Mouse (Mus musculus) mesoderm, embryonic 11.5 days (tissue): ENCODE results near the gene Psme3.

Experiments used
- DNase-seq: peaks from one replicate; pipeline ENCODE4 v3.0.0-alpha.2; 2012; ENCODE audit warnings: low read depth, low spot score

The Psme3 gene

DNA sequence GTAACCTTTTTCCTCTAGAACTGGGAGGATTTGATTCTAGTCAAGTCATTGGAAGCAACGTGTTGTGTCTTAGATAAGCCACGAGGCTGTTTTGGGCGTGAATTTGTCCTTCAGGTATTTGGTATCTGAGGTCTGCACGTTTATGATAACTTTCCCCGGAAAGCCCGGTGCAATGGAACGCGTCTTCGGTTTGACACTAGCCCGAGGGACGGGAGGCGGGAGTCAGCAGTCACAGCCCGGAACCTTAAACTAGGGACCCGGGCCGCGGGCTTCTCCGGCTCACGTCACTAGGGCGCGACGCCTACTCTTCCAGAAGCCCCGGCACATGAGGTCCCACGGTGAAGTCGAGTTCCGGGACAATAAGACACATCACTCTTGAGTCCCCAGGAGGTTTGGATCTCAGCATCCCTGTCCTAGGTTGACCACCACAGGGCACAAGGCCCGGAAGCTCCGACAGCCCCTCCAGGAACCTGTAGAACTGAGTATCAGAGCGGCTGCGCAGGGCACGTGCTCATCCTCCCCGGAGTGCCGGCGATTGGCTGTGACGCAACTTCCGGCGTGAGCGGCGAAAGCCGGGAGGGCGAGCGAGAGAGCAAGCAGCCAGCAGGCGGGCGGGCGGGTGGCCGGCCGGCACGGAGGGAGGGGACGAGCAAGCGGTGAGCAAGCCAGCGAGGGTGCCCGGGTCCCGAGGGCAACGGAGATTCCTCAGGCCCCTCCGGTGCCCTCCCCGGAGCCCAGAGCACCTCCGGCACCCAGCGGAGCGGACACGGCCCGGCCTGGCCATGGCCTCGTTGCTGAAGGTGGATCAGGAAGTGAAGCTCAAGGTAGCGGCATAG, at the start of gene Psme3:
TSS of gene Psme3 (plus strand) at position 549 of the 836 bp plus-strand sequence.
- DNase-seq: peak; percentile 93

DNA sequence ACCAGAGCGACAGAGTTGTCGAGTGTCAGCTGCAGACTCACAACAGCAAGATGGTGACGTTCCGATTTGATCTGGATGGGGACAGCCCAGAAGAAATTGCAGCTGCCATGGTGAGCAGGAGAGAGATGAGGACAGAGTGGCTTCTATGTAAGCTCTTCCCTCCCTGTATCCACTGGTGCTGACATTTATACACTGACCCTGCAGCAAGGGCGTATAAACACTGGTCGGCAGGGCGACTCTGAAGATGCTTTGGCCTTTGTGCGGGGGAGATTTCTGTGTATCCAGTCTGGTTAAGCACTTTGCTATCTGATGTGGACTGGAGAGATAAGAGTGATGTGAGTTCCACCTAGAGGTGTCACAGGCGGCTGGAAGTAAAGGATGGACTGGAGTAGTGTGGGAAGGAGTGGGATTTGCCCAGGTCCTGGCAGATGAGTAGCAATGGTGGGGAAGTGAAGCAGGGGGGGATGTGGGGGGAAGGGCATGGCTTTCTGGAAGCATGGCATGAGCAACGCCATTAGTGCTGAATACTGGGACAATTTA, 46.4 kb upstream of the Psme3 start:
- peak; percentile 48 for DNase-seq

DNA sequence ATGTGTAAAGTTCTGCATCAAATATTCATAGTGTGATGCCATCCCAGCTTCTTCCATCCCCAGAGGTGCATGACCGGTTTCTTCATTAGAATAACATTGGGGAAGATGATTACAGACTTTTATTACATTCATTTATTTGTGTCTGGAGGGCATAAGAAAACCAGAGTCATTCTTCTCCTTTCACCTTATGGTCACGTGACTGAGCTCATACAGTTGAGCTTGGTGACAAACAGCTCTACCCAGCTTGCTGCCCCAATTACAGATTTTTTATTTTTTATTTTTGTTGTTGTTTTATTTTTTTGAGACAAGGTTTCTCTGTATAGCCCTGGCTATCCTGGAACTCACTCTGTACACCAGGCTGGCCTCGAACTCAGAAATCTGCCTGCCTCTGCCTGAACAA, 43.6 kb upstream of the Psme3 start:
- DNase-seq: no peak

DNA sequence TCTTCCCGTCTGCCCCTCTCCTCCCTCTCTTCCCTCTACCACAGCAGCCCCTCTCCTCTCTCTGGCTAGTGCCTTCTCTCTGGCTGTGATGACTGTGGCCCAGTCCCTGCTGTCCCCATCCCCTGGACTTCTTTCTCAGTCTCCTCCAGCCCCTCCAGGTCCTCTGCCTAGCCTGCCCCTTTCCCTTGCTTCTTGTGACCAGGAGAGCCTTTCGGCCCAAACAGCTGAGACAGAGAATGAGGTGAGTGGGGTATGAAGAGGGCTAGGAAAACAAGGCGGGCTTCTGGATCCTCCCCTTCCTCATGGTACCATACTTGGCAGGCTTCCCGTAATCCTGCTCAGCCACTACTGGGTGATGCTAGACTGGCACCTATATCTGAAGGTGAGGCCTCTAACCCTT, 40.7 kb upstream of the Psme3 start:
- DNase-seq: no peak

DNA sequence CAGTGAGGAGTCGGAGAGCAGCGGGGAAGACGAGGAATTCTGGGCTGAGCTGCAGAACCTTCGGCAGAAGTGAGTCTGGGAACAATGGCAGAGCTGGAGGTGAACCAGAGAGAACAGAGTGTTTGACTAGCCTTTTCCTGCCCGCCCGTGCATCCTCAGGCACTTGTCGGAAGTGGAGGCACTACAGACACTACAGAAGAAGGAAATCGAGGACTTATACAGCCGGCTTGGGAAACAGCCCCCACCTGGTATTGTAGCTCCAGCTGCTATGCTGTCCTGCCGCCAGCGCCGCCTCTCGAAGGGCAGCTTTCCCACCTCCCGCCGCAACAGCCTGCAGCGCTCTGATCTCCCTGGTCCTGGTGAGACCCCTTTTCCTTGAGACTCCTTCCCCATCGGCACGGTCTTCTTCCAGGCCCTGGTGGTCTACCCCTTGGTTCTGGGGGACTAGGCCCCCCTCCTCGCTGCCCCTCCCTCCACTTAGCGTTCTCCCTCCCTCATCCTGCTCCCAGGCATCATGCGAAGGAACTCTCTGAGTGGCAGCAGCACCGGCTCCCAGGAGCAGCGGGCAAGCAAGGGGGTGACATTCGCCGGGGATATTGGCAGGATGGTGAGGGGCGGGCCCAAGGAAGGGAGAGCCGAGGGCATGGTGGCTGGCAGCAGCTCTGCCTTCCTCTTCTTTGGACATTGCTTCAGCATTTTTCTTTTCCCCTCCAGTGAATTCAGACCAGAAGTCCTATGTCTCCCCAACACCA, 39.5 kb upstream of the Psme3 start:
- DNase-seq: no peak

DNA sequence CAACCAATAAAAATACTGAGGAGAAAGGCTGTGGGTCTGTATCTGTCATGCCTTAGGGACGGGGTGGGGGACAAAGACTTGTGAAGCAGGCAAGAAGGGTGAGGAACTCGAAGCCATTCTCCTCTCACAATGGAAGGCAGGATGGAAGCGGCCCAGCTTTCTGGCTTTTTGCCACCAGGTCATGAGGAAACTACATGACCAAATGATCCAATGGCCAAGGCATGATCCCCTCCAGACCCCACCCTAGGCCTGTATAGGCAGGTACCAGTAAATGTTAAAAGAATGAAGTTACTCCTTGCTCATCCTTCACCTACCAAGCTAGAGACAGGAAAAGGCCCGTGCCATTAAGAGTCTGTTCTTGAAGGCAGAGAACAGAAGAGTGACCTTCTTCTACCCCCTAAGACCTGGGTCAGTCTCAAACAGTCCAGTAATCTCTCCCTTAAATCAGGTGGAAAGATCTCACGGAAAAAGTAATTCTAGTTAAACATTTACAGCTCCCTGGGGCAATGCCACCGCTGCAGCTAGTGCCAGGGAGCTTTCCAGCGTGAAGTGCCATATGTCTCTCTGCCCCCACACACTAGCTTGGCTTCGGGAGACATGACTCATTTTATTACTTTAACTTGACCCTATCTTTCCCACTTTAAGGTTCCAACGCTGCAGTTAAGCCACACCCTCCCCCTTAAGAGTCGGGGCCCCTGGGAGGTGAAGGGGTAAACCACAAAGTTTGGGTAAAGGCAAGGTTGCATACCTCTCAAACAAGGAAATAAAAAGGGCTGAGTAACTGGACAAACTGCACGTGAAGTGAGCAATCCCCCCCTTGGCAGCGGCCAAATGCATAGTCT, 38.4 kb upstream of the Psme3 start:
- no peak for DNase-seq

DNA sequence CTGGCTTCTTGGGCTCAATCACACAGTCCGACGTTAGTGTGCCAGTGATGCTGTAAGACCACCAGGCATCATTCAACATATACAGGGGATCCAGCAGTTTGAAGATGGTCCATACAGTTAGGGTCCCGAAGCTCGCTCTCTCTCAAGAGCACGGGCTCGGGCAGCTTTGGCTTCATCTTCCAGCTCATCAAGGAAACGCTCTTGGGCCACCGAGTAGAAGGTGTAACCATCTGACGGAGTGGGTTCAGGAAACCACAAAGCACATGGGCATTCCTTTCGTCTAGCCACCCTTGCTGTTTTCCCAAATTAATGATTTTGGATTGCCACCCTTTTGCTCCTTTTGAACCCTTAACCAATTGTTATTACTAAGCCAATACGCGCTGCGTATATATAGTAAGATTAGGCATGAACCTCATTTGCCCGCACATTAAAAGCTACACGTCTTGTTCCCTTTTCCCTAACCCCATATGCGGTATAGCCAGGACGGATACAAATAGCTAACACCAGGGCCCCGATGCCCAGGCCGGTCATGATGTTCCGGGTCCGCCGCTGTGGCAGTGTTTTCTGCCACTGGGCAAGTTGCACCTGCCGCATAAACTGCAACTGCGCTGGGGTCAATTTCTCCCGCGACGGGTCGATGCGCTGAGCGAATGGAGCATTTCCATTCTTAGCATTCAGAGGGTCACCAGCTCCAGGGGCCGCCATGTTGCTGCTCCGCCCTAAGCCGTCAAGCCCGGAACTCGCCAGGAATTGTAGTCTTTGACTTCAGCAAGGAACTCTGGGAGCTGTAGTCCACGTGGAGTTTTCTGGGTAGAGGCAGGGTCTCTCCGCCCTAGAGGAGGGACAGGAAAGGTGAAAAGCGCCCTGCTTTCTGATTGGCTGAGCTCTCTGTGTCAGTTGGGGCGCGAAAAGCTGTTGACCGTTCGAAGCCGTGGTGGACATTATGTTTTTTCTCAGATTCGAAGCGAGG, 37.5 kb upstream of the Psme3 start, which contains the start of the genes Cntd1 and Coa3:
TSS of gene Cntd1 (plus strand) at position 790 of the 970 bp plus-strand sequence.
TSS of gene Coa3 (minus strand) at position 892 of the 970 bp plus-strand sequence.
- peak; percentile 93 for DNase-seq

DNA sequence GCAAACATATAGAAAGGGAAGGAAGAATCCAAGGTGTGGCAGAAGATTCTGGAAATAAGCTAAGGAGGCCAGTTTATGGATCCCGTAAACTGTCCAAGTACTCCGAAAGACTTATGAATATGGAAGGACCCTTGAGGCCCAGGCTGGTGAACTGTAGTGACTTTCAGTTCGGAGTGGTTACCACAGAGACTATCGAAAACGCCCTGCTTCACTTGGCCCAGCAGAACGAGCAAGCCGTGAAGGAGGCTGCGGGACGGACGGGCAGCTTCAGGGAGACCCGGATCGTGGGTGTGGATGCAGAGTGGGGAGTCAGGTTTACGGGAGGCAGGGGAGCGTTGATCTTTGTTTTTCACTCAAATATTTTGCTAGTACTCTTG, 36.8 kb upstream of the Psme3 start:
- DNase-seq: no peak

DNA sequence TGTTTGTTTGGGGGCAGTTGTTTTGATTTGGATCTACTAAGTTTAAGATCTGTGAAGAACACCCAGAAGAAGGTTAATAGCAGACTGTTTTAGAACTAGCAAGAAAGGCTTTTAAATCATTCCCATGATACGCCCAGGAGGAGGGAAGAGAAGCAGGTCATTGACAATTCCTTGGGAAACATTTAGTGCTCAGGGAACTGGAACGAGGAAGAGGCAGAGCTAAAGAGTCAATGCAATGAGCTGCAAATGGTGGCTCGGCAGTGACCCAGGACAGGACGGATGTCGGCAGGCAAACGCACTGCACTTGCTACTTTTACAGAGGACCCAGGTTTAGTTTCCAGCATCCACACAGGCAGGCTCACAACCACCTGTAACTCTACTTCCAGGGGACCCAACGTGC, 35.2 kb upstream of the Psme3 start:
- no peak for DNase-seq

DNA sequence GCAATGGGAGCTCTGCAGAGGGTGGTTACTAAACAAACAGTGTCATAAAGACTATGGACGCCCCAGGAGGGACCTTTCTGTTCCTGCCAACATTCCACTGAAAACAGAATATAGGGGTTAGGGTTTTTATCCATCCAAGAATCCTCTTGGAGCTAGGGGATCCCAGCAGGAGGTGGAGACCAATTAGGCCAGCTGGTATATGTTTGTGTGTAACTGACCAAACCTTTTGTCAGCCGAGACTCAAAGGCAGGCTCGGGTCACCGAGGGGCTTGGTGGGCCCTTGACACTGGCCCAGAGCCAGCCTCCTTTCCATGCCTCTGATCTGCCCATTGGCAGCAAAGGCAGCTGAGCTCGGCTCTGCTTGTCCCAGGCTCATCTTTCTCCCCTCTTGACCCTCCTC, 33.1 kb upstream of the Psme3 start:
- no peak for DNase-seq

DNA sequence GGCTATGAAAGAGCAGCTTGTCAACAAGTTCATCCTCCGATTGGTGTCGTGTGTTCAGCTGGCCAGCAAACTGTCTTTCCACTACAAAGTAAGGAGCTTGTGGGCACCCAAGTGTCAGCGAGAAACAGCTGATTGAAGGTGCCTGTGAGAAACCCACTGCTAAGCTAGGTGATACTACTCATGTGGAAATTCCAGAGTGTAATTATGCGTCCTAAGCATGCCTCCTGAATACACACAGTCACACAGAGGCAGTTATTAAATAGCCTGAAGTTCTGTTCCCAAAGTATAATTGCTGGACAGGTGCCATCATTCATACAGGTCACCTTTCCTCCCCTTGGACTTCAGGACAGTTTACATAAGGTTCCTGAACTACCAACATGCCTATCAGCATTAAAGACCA, 32.2 kb upstream of the Psme3 start:
- no peak for DNase-seq

DNA sequence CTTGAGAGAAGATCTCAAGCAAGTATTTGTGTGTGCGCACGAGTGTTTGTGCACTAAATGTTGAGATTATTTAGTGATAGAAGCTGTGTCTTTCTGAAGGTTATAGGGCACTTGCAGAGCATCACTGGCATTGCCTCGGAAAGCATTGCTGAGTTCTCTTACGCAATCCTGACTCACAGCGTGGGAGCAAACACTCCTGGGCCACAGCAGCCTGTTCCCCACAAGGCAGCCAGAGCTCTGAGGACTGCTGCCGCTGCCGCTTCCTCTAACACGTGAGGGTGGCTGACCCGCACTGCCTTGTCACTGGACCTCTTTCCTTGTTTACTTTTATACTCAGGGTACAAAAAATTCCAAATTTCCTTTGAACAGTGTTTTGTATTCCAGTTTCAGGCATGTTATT, 28.7 kb upstream of the Psme3 start:
- no peak for DNase-seq

DNA sequence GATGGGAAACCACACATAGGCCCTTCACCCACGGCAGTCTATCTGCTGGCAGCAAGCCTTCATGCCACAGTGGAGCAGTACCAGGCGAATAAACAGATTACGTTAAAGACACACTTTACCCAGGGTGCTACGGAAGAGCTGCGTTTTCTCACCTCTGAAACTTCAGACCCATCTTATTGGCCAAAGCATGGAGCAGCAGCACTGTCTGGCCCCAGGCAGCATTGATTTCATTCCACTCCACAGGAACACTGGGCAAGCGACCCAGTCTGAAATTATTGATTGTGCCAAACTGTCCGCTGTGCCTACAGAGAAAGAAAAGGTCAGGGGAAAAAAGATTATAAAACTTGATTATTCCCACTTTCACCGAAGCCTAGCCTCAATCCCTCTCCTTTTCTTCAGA, 24.8 kb upstream of the Psme3 start:
- no peak for DNase-seq

DNA sequence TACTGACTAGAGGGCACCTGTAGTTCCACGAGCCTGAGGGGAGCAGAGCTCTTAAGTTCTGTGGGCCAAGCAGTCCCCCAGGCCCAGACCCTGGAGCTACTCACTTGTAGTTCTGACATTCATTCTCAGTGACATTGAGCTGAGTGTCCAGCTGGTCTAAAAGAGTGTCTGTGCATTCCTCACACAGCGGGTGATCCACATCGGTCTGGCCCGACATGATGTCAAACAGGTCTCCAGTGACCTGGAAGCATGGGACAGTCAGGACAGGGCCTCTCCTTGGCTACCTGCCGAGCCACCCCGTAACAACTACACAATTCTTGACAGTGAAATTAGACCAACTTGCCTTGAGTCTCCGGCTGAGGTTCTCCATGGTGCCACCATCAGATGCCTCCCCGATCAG, 20.8 kb upstream of the Psme3 start:
- no peak for DNase-seq

DNA sequence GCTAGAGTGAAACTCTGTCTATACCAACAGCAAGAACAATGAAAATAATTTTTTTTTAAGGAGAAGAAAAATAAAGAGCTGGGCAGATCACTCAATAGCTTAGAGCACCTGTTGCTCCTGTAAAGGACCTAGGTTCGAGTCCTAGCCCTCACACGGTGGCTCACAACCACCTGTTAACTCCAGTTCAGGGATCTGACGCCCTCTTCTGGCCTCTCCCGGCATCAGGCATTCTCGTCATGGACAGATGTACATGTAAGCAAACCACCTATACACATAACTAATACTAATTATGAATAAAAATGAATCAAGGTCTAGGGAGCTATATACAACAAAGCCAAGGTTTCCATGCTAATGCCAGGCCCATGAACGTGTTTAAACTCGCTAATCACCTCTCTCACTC, 15.1 kb upstream of the Psme3 start:
- no peak for DNase-seq

DNA sequence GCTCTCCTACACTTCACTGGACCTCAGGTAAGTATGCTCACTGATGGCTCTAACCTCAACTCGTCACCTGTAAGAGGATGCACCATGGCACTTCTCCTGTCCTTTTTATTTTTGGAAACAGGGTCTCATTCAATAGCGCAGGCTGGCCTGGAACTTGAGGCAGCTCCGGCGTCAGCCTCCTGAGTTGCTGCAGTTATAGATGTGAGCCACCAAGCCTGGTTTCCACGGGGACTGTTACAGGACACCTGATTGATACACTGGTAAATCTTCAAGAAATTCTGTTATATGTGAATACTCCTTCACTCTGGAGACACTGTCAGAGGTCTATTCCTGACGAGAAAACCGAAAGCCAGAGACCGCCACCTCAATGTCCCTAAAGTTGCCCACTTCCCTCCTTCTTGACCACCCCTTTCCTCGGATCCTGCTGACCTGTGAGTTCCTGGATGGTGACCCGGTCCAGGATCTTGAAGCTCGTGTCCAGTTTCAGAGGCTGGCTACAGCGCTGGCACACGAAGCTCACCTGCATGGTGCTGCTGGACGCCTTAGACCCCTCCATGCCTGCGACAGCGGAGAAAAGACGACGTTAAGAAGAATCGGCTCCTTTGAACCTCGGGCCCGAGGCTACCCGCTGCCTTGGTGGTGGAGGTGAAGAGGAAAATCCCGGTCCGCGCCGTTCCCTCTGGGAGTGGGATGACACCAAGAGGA, 14.6 kb upstream of the Psme3 start:
- DNase-seq: no peak

DNA sequence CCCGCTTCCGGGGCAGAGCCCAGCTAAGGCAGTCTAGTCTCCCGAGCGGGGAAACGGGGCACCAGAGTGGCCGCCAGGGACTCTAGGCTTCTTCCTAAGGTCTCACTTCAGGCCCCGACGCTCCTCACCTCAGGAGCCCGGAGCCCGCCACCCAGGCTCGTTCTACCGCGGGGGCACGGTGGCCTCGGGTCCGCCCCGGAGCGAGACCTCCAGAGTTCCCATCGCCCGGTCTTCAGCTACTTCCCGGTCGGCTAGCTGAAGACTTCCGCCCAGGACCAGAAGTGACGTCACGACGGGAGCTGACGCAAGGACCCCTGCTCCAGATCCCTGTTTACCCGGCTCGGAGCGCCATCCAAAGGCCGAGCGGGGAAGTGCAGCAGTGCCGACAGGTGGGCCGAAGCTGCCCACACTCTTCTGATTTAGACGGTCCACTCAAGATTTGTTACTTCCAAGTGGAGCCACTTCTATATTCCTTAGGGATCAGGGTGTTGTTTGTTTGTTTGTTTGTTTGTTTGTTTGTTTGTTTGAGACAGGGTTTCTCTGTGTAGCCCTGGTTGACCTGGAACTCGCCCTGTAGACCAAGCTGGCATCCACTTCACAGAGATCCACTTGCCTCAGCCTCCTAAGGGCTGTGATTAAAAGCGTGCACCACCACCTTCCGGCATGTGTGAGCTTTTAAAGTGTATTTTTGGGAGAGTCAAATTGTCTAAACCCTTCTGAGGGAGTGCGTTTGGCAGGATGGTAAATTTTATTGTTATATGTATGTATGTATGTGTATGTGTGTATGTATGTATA, 13.8 kb upstream of the Psme3 start, which contains the start of gene Becn1:
TSS of gene Becn1 (minus strand) at position 283 of the 795 bp plus-strand sequence.
- DNase-seq: peak; percentile 97

DNA sequence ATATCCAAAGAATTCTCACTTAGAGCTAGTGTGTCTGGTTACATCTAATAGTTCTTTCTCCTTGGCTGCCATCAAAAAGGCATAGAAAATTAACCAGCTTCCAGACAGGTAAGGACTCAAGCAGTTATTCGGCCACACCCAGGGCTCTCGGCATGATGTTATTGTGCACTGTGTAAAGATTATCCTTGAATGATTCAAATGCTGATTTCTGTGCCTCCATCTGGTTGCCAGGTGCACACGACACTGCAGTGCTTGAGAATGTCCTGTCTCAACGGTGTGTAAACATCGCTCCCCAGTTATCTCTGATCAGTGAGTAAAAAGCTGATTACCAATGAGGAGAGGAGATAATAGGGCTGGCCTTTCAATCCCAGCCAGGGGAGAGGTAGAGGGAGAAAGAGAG, 8.3 kb upstream of the Psme3 start:
- DNase-seq: no peak

DNA sequence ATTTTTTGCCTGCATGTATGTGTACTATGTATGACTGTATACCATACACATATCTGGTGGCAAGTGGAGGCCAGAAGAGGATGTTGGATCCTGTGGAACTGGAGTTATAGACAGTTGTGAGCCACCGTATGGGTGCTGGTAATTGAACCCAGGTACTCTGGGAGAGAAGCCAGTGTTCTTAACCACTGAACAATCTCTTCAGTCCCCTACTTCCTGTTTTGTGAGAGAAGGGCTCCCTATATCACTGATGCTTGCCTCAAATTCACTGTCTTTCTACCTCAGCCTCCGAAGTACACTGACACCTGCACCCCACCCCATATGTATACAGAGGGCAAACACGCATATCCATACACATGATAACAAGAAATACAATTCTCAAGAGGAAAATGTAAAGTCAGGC, 4.9 kb upstream of the Psme3 start:
- DNase-seq: no peak
